Mouse (Mus musculus): ENCODE measurements around the gene Foxc2.

DNA sequence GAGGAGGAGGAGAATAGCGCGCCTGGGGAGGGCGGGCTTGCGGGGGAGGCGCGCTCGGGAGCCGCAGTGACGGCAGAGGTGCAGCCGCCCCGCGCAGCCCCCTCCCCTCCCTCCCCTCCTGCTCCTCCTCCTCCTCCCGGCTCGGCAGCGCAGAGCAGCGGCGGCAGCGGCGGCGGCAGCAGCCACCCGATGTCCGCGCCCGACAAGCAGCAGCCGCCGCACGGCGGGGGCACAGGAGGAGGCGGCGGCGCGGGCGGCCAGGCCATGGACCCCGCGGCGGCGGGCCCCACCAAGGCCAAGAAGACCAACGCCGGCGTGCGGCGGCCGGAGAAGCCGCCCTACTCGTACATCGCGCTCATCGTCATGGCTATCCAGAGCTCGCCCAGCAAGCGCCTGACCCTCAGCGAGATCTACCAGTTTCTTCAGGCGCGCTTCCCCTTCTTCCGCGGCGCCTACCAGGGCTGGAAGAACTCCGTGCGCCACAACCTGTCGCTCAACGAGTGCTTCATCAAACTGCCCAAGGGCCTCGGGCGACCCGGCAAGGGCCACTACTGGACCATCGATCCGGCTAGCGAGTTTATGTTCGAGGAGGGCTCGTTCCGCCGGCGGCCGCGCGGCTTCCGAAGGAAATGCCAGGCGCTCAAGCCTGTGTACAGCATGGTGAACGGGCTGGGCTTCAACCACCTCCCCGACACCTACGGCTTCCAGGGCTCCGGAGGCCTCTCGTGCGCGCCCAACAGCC is 31.6 kb upstream of the Foxc2 start, which contains the start of gene Foxf1:
- no peak for TF ChIP-seq POLR2A (IDR thresholded peaks at IDR 0.05; ENCODE audit: borderline replicate concordance, control insufficient read depth, low read depth, low read length)
- no peak for TF ChIP-seq CTCF (IDR thresholded peaks at IDR 0.05; ENCODE audit: control insufficient read depth, insufficient read depth, low read length)

All from bone marrow, adult 2 months (tissue).